Mouse (Mus musculus): ENCODE data around the gene Agrp.
A peak's percentile ranks its signal among the peaks of the same experiment; 100 is the strongest.

Gene Agrp

GRCm38 (mm10) chr8:105634771-105635458 lies 2.3 kb downstream of the Agrp start:
- TF ChIP-seq GATA4 (IDR thresholded peaks at IDR 0.05; ENCODE audit: insufficient replicate concordance, low read length), result no peak

- no peak for TF ChIP-seq GATA4 (IDR thresholded peaks at IDR 0.05; ENCODE audit: insufficient replicate concordance, low read length)
Observed at GRCm38 (mm10) chr8:105629337-105629736, 7.9 kb downstream of the Agrp start.

- no peak for TF ChIP-seq GATA4 (IDR thresholded peaks at IDR 0.05; ENCODE audit: insufficient replicate concordance, low read length)
Observed at GRCm38 (mm10) chr8:105626086-105626485, 11.1 kb downstream of the Agrp start.

GRCm38 (mm10) chr8:105624831-105625230 lies 12.4 kb downstream of the Agrp start:
- TF ChIP-seq GATA4 (IDR thresholded peaks at IDR 0.05; ENCODE audit: insufficient replicate concordance, low read length), result no peak

DNA sequence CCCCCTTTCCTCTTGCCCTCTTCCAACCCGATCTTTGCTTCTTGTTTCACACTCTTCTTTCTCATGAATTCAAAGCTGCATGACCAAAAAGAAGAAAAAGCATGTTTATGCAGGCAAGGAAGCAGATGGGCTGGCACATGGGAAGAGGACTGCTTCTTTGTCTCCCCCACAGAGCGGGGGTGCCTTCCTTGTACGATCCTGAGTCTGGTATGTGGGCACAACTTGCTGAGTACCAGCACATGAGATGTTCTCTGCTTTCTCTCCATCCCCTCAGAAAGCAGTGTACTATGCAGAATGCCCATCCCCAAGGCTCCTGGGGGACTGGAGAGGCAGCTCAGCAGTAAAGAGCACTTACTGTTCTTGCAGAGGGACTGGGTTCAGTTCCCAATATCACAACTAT lies 12.8 kb downstream of the Agrp start:
- no peak for TF ChIP-seq GATA4 (IDR thresholded peaks at IDR 0.05; ENCODE audit: insufficient replicate concordance, low read length)

DNA sequence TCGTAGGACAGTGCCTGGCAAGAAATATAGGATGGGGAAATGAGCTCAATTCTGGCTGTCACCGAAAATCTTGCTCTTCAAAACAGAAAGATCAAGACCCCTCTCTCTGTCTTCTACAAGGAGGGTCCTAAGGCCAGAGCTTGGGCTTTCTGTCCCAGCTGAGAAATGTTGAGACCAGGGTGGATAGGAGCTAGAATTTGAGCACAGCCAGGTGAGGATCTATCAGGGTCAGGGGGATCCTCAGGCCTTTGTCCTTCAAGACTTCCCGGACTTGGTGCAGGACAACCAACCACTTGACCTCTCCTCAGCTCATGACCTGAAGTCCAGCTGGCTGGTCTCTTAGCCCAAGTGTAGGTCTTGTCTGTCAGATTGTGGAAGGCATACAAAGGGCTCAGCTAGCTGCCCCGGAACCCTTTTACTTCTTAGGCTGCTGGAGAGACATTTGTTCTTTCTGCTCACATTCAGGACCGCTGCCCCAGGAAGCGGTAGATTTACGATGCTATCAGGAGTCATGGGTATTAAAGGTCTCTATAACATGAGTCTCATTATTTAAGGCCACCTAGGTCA lies 13.4 kb downstream of the Agrp start:
- TF ChIP-seq GATA4 (IDR thresholded peaks at IDR 0.05; ENCODE audit: insufficient replicate concordance, low read length), result no peak

- TF ChIP-seq GATA4 (IDR thresholded peaks at IDR 0.05; ENCODE audit: insufficient replicate concordance, low read length), result no peak
Observed at GRCm38 (mm10) chr8:105623118-105623517, 14.1 kb downstream of the Agrp start.

- TF ChIP-seq GATA4 (IDR thresholded peaks at IDR 0.05; ENCODE audit: insufficient replicate concordance, low read length), result 0 out of 2 replicates have a peak, but pooled peaks have one; percentile 31
Observed at GRCm38 (mm10) chr8:105622421-105622920, 14.7 kb downstream of the Agrp start.

- TF ChIP-seq GATA4 (IDR thresholded peaks at IDR 0.05; ENCODE audit: insufficient replicate concordance, low read length), result no peak
Observed at GRCm38 (mm10) chr8:105621841-105622240, 15.4 kb downstream of the Agrp start.

- TF ChIP-seq GATA4 (IDR thresholded peaks at IDR 0.05; ENCODE audit: insufficient replicate concordance, low read length), result no peak
Observed at GRCm38 (mm10) chr8:105620946-105621720, 16.1 kb downstream of the Agrp start.

- no peak for TF ChIP-seq GATA4 (IDR thresholded peaks at IDR 0.05; ENCODE audit: insufficient replicate concordance, low read length)
Observed at GRCm38 (mm10) chr8:105620211-105620610, 17.0 kb downstream of the Agrp start.

DNA sequence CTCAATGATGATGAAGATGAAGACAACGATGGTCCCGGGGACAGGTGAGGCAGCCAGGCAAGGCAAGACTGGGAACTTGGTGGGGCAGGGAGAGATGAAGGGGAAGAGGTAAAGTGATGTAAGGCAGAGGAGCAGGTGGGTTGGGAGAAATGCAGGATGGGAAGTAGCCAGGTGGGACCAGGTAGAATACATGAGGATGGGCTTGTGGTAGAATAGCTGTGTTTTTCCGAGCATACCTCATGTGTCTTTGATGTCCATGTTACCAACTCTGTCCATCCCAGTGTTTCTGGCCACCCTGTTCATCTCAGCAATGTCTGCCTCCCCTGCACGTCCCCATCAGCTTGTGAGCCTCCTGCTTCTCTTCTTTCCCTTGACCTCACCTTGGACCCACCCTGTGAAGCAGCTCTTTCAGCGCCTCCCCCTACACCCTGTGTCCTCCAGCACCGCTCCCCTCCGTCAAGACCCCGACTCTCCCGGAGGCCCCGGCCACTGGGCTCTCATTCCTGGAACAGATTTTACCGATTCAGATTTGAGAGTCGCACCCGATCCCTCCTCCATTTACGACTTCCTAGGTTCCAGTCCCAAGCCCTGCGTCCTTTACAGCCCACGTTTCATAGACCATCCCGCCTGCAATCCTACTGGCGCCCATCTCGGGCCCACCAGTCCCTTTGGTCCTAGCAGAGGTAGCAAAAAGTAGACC lies 18.2 kb downstream of the Agrp start:
- TF ChIP-seq GATA4 (IDR thresholded peaks at IDR 0.05; ENCODE audit: insufficient replicate concordance, low read length), result no peak

DNA sequence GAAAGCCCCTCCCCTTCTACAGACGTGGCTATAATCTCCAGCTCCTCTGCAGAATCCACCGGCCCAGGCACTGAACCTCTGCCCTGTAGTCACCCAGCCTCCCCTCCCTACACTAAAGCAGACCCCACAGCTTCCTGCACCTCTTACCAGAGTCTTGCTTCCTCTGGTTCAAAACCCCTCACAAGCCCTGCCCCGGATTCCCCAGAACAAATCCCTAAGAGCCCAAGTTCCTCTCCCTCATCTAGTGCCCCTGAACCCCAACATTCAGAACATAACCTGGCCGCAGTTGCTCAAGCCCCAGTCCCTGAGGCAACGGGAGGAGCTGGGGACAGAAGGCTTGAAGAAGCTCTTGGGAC lies 18.9 kb downstream of the Agrp start:
- TF ChIP-seq GATA4 (IDR thresholded peaks at IDR 0.05; ENCODE audit: insufficient replicate concordance, low read length), result no peak

GRCm38 (mm10) chr8:105617451-105618278 lies 19.5 kb downstream of the Agrp start:
- TF ChIP-seq GATA4 (IDR thresholded peaks at IDR 0.05; ENCODE audit: insufficient replicate concordance, low read length), result no peak

DNA sequence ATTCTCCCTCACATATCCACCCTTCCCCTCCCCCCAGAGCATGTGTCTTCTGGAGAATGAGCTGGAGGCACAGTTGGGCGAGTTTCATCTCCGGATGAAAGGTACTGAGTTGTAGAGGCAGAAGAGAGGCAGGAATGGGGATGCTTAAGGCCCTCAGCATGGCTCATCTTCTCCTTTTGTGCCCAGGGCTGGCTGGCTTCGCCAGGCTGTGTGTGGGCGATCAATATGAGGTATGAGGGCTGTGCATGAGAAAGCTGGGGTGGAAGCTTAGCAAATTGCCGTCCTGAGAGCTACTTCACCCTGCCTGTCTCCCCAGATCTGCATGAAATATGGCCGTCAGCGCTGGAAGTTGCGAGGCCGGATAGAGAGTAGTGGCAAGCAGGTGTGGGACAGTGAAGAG lies 21.3 kb downstream of the Agrp start:
- no peak for TF ChIP-seq GATA4 (IDR thresholded peaks at IDR 0.05; ENCODE audit: insufficient replicate concordance, low read length)
